Mouse (Mus musculus): ENCODE results near the gene Chrna10. TPM values are rescaled to one million over a fixed set of nuclear protein-coding genes. Genes with fewer than 3 reads are reported as not detected.

Gene Chrna10
- polyA plus RNA-seq, 1 experiment from 2014 or later = not detected

DNA sequence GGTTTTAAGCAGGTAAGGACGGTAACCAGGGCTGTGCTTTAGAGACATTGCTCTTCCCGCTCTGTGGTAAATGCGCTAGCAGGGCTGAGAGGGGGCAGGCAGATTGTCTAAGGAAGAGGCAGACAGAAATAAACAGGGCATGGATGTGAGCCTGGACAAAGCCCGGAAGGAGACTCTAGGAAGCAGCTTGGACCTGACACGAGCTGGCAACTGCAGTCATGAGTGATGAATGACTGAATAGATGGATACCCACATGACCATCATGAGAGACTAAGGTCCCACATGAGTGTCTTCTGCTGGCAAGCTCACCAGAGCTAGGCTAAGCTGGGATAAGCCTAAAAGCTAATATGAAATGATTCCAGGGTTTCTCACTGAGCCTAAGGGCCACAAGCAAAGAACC is 12.5 kb downstream of the Chrna10 start:
- no peak overlapping the region for H3K4me2 ChIP-seq (replicated peaks)
- no peak overlapping the region for H3K9ac ChIP-seq
- peaks cover 7% of the 10 kb centered on the region; the same call in 1 of the 2 replicates for H3K27me3 ChIP-seq
- no peaks in the 10 kb centered on the region for H3K9me3 ChIP-seq (replicated peaks)
- H3K27ac ChIP-seq = no peak overlapping the region
- no peak overlapping the region for H3K4me3 ChIP-seq
- ATAC-seq (ENCODE audit: low FRiP score) = no peak
- peaks cover 28% of the 10 kb centered on the region for H3K4me1 ChIP-seq
- 81% methylated on average over 5 of the region's 5 CpGs for WGBS
- no peaks in the 10 kb centered on the region for H3K36me3 ChIP-seq

DNA sequence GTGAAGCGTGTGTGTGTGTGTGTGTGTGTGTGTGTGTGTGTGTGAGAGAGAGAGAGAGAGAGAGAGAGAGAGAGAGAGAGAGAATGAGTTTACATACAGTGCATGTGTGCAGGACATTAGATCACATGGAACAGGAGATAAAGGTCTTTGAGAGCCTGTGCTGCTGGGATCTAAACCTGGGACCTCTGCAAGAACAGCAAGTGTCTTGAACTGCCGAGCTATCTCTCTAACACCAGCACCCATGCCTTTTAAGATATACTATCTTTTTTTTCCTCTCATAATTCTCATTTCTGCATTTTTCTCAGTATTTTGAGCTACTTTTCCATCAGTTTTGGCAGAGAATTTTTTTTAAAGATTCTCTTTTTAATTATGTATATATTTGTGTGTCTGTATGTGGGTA is 13.1 kb downstream of the Chrna10 start:
- no peak overlapping the region for H3K27ac ChIP-seq
- no peaks in the 10 kb centered on the region for H3K9me3 ChIP-seq (replicated peaks)
- peaks cover 28% of the 10 kb centered on the region for H3K4me1 ChIP-seq
- H3K4me2 ChIP-seq (replicated peaks) = no peak overlapping the region
- no peak for ATAC-seq (ENCODE audit: low FRiP score)
- no peak overlapping the region for H3K4me3 ChIP-seq
- no peaks in the 10 kb centered on the region for H3K36me3 ChIP-seq
- 90% methylated on average over 2 of the region's 2 CpGs for WGBS
- peaks cover 12% of the 10 kb centered on the region; the same call in 1 of the 2 replicates for H3K27me3 ChIP-seq
- no peak overlapping the region for H3K9ac ChIP-seq

DNA sequence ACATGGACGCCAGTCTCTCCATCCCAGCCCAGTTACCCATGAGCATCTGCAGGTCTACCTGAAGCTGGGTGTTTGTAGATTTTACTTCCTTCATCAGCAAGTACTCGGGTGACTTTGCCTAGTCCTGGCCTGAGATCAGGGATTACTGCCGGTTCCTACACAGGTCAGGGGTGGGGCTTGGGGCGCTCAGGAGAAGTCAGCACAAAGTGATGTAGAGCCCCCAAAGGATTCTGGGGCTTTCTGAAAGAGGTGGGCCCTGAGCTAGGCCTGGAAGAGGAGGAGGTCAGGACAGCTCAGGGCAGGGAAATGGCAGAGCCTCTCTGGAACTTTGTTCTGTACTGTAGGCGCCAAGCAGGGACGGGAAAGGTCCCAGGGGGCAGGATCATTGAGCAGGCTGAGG is 13.9 kb downstream of the Chrna10 start:
- Histone ChIP-seq H3K4me3 (no peak overlapping the region), H3K36me3 (no peaks in the 10 kb centered on the region), H3K4me1 (peaks cover 28% of the 10 kb centered on the region), H3K27me3 (peaks cover 12% of the 10 kb centered on the region; the same call in 1 of the 2 replicates), H3K4me2 (replicated peaks) (no peak overlapping the region), H3K9ac (no peak overlapping the region), H3K9me3 (replicated peaks) (no peaks in the 10 kb centered on the region), H3K27ac (no peak overlapping the region; the same call in 1 of the 2 replicates)
- ATAC-seq (ENCODE audit: low FRiP score) = no peak
- WGBS = 50% methylated on average over 6 of the region's 6 CpGs

DNA sequence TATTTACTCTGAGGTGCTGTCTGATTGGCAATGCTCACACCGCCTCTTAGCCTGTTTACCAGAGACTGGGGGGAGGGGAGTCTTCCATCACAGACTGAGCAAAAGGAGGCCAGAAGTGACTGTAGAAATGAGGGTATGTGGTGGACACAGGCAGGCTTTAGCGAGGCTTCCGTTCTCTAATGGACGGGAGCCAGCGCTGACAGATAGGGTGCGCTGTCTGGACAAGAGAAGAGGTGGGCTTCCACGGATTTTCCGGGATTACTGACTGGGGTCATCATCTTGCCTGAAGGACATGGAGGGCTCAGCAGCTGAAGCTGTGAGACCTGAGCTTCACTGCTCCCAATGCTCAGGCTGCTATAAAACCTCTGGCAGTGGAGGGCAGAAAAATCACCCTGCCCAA is 14.4 kb downstream of the Chrna10 start:
- H3K9ac ChIP-seq = no peak overlapping the region
- no peaks in the 10 kb centered on the region for H3K36me3 ChIP-seq
- WGBS = 41% methylated on average over 8 of the region's 8 CpGs
- H3K4me3 ChIP-seq = no peak overlapping the region
- peaks cover 12% of the 10 kb centered on the region; the same call in 1 of the 2 replicates for H3K27me3 ChIP-seq
- 0 out of 2 replicates have a peak, but pooled peaks have one; percentile 24 for ATAC-seq (ENCODE audit: low FRiP score)
- no peaks in the 10 kb centered on the region for H3K9me3 ChIP-seq (replicated peaks)
- H3K27ac ChIP-seq = no peak overlapping the region; the same call in 1 of the 2 replicates
- H3K4me1 ChIP-seq = peaks cover 28% of the 10 kb centered on the region
- no peak overlapping the region for H3K4me2 ChIP-seq (replicated peaks)

DNA sequence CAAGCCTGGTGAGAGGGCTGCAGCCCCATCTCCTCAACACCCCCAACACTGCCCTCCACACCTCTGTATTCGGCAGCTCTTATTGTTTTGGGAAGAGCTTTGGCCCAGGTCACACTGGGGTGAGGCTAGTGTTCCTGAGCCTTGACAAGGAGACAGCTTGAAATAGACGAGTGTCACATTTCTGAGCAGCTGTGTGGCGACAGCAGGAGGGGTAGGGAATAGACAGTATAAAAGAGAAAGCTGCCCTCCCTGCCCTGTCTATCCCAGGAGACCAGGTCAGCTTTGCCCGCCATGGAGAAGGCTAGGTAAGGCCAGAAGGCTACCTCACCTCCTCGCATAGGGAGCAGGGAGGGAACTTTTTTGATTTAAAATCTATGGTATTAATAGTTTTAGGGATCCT is 15.1 kb downstream of the Chrna10 start, which contains the start of gene Art1:
TSS of gene Art1 (plus strand) at position 257 of the 400 bp plus-strand sequence.
- Histone ChIP-seq H3K9me3 (replicated peaks) (no peaks in the 10 kb centered on the region), H3K27me3 (peaks cover 8% of the 10 kb centered on the region; the same call in 1 of the 2 replicates), H3K4me2 (replicated peaks) (no peak within 1 kb of the TSS), H3K4me3 (no peak within 1 kb of the TSS), H3K4me1 (peaks cover 23% of the 10 kb centered on the region), H3K27ac (peak within 1 kb of the TSS; percentile 19; the same call in 1 of the 2 replicates), H3K9ac (no peak within 1 kb of the TSS), H3K36me3 (no peaks in the 10 kb centered on the region)
- 28% methylated on average over 5 of the region's 5 CpGs for WGBS
- no peak for ATAC-seq (ENCODE audit: low FRiP score)

DNA sequence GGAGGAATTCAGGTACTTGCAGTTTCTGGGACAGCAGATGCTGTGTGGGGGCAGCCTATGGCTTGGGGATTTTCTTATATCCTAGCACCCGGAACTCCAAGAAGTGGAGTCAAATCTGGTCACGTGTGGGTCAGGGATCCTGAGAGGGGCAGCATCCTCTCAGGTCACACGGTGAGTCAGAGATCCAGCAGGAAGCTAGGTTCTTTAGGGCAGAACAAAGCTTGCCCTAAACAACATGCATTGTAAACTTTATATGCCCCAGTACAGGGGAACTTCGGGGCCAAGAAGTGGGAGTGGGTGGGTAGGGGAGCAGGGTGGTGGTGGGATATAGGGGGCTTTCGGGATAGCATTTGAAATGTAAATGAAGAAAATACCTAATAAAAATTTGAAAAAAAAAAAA is 15.8 kb downstream of the Chrna10 start:
- 67% methylated on average over 5 of the region's 5 CpGs for WGBS

DNA sequence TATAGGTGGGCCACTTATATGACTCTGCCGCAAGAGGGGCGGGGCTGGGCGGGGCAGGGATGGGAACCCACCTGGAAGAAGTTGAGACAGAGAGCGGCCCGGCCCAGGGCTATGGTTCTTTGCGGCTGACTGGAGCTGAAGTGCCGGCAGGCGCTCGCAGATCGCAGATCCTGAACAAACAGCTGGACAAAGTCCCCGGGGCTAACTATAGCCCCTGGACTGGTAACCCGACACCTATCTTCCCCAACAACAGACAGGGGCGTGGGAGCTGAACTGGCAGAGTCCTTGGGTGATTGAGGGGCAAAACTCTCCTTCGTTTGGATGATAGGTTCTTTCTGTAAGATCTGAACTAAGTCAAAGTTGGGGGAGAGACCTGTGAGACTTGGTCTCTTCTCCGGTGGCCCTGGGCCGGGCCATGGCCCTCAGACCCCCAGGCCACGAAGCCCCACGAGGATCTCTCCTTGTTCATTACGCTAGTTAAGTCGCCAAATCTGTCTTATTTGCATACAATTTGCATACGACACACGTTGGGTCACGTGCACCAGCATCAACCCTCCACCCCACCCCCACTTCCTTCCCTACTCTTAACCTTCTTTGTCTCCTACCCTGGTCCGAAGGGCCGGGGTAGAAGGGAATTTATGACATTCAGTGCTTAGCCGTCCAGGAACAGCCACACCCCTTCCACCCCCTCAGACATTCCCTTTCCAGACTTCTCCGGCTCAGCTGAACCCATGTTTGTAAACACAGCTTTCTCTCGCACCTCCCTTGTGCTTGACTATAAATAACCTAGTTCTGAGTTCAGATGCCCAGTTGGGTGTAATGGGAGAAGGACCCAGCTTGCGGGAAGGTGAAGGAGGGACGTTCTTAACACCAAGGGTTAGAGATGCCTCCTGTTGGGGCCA is 16.6 kb downstream of the Chrna10 start:
- H3K27ac ChIP-seq = no peak overlapping the region
- peaks cover 23% of the 10 kb centered on the region for H3K4me1 ChIP-seq
- WGBS = 5% methylated on average over 30 of the region's 30 CpGs
- H3K9me3 ChIP-seq (replicated peaks) = no peaks in the 10 kb centered on the region
- H3K4me2 ChIP-seq (replicated peaks) = peak overlapping the region; percentile 48
- no peak overlapping the region for H3K9ac ChIP-seq
- ATAC-seq (ENCODE audit: low FRiP score) = peak; percentile 60
- peak overlapping the region; percentile 16 for H3K4me3 ChIP-seq
- peaks cover 8% of the 10 kb centered on the region; the same call in 1 of the 2 replicates for H3K27me3 ChIP-seq
- H3K36me3 ChIP-seq = 0 out of 2 replicates have a peak, but pooled peaks cover 6% of the 10 kb centered on the region

More for the DNA sequence above, 15.8 kb downstream of the Chrna10 start:
- Histone ChIP-seq H3K27ac (no peak overlapping the region), H3K9ac (no peak overlapping the region), H3K4me3 (no peak overlapping the region), H3K27me3 (peaks cover 8% of the 10 kb centered on the region; the same call in 1 of the 2 replicates), H3K4me1 (peaks cover 23% of the 10 kb centered on the region), H3K9me3 (replicated peaks) (no peaks in the 10 kb centered on the region), H3K4me2 (replicated peaks) (no peak overlapping the region), H3K36me3 (0 out of 2 replicates have a peak, but pooled peaks cover 3% of the 10 kb centered on the region)
- no peak for ATAC-seq (ENCODE audit: low FRiP score)

DNA sequence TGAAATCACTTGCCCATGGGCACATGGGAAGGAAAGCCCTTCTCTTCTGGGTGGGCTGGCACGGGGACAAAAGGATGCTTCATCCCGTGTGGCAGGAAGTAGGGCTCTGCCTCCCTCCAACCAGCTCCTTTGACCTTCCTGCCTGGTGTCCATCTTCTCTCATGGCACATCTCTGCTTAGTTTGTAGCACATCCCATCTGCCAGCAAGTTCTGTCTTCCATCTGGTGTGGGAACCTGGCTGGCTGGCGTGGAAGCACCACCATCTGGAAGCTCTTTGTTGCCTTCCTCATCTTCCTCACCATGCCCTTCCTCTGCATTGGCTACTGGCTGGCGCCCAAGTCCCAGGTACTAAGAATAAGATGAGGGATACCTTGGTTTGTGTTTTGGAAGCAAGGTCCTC is 29.3 kb downstream of the Chrna10 start:
- Histone ChIP-seq H3K4me1 (no peaks in the 10 kb centered on the region), H3K9ac (no peak overlapping the region), H3K27me3 (no peaks in the 10 kb centered on the region), H3K4me3 (no peak overlapping the region), H3K9me3 (replicated peaks) (no peaks in the 10 kb centered on the region), H3K36me3 (peaks cover 45% of the 10 kb centered on the region), H3K4me2 (replicated peaks) (no peak overlapping the region), H3K27ac (no peak overlapping the region)
- 85% methylated on average over 4 of the region's 4 CpGs for WGBS
- no peak for ATAC-seq (ENCODE audit: low FRiP score)

DNA sequence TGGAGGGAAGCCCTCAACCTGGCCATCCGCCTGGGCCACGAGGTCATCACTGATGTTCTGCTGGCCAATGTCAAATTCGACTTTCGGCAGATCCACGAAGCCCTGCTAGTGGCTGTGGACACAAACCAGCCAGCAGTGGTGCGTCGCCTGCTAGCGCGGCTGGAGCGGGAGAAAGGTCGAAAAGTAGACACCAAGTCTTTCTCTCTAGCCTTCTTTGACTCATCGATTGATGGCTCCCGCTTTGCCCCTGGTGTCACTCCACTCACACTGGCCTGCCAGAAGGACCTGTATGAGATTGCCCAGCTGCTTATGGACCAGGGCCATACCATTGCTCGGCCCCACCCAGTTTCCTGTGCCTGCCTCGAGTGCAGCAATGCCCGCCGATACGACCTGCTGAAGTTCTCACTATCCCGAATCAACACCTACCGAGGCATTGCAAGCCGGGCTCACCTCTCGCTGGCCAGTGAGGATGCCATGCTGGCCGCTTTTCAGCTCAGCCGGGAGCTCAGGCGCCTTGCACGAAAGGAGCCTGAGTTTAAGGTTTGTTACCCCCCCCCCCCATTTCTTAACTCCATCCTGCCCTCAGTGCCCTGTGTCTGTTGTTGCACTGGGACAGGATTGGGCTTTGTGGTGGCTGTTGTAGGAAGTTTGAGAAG is 32.5 kb downstream of the Chrna10 start:
- WGBS = 93% methylated on average over 26 of the region's 26 CpGs
- Histone ChIP-seq H3K27ac (no peak overlapping the region), H3K4me3 (no peak overlapping the region), H3K36me3 (peaks cover 64% of the 10 kb centered on the region), H3K4me1 (no peaks in the 10 kb centered on the region), H3K9ac (no peak overlapping the region), H3K4me2 (replicated peaks) (no peak overlapping the region), H3K9me3 (replicated peaks) (no peaks in the 10 kb centered on the region), H3K27me3 (no peaks in the 10 kb centered on the region)
- no peak for ATAC-seq (ENCODE audit: low FRiP score)

DNA sequence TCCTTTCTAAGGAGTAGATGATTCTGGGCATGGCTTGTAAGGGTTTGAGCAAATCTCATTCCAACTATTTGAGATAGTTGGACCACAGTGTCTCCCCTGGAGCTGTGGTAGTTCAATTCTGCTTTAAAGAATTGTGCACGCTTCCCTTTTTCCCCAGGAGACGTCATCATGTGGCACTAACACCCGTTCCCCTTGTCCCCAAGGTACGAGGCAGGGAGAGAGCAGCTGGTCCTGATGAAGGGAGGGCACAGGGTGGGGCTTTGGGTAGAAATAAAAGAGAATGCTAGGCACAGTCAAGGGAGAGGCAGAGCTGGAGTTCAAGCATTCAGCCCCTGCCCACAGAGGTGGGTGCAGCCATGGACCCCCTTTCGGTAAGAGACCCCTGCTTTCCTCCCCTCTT is 33.8 kb downstream of the Chrna10 start, which contains the start of gene Trpc2:
TSS of gene Trpc2 (plus strand) at position 301 of the 400 bp plus-strand sequence.
- no peaks in the 10 kb centered on the region for H3K9me3 ChIP-seq (replicated peaks)
- no peaks in the 10 kb centered on the region for H3K4me1 ChIP-seq
- no peak within 1 kb of the TSS for H3K27ac ChIP-seq
- 81% methylated on average over 5 of the region's 5 CpGs for WGBS
- no peak within 1 kb of the TSS for H3K4me3 ChIP-seq
- H3K4me2 ChIP-seq (replicated peaks) = no peak within 1 kb of the TSS
- no peaks in the 10 kb centered on the region for H3K27me3 ChIP-seq
- peaks cover 61% of the 10 kb centered on the region for H3K36me3 ChIP-seq
- no peak within 1 kb of the TSS for H3K9ac ChIP-seq
- ATAC-seq (ENCODE audit: low FRiP score) = no peak

DNA sequence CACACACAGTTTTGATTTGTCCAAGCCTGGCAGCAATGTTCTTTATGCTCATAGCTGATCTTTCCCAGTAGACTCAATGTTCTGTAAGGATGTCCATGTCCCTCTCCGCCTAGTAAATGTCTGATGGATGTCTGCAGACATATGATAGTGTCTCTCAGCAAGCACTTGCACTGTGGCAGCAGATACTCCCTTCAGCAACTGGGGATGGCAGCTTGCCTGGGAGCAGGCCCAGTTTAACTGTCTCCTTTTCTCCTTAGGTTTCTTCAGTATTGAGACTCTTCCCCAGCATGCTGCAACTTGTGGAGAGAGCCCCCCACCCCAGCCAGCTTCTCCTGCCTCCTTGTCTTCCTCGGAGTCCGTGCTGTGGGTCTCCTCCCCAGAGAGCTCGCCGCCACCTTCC is 34.8 kb downstream of the Chrna10 start:
- Histone ChIP-seq H3K4me3 (no peak overlapping the region), H3K36me3 (peaks cover 71% of the 10 kb centered on the region), H3K4me1 (no peaks in the 10 kb centered on the region), H3K4me2 (replicated peaks) (no peak overlapping the region), H3K9ac (no peak overlapping the region), H3K9me3 (replicated peaks) (no peaks in the 10 kb centered on the region), H3K27me3 (no peaks in the 10 kb centered on the region), H3K27ac (no peak overlapping the region)
- no peak for ATAC-seq (ENCODE audit: low FRiP score)
- 96% methylated on average over 5 of the region's 5 CpGs for WGBS

DNA sequence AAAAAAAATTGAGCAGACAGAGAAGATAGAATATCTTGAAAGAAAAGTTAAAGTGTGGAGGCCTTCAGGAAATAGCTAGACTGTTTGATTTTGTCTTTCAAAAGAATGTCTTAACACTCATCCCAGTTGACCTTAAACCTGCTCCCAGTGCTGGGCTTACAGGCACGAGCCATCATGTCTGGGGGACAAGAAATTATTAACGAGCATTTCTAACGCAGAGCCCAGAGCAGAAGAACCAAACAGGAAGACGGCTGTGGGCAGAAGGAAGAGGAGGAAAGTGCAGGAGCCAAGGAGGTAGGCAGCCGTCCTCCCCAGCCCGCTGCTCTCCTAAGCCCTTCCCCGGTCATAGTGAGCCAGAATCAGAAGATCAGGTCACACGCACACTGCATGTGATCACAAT is 36.3 kb downstream of the Chrna10 start:
- Histone ChIP-seq H3K4me1 (no peaks in the 10 kb centered on the region), H3K36me3 (peaks cover 80% of the 10 kb centered on the region), H3K27ac (no peak overlapping the region), H3K9ac (no peak overlapping the region), H3K9me3 (replicated peaks) (no peaks in the 10 kb centered on the region), H3K4me2 (replicated peaks) (no peak overlapping the region), H3K27me3 (no peaks in the 10 kb centered on the region), H3K4me3 (no peak overlapping the region)
- ATAC-seq (ENCODE audit: low FRiP score) = no peak
- 95% methylated on average over 8 of the region's 8 CpGs for WGBS
